Mouse (Mus musculus) CH12.LX (cell line): ENCODE data around the gene Tead1. TPM values are rescaled to one million over a fixed set of nuclear protein-coding genes. Genes with fewer than 3 reads are reported as not detected.

Experiments
- DNase-seq: peaks from one replicate; pipeline ENCODE4 v3.0.0-alpha.2; 2013; ENCODE audit errors: extremely low read depth
- H3K27ac ChIP-seq: 2 replicates; pipeline ENCODE4 v1.5.1; 2012; ENCODE audit warnings: low read depth, mild to moderate bottlenecking, control low read depth, moderate library complexity; ENCODE audit not compliant: insufficient read depth
- H3K27me3 ChIP-seq: replicated peaks from 2 replicates; pipeline ENCODE3; 2012; ENCODE audit warnings: inconsistent platforms
- H3K36me3 ChIP-seq, 2 experiments: replicated peaks in 1 of 2; 2 replicates each; pipeline versions ENCODE3 to v1.6.1; 2012; ENCODE audit warnings: inconsistent platforms in 1 of 2, low read length in 1 of 2, mild to moderate bottlenecking in 1 of 2, mixed read lengths in 1 of 2, moderate library complexity in 1 of 2; ENCODE audit not compliant: control insufficient read depth in 1 of 2, insufficient read depth in 1 of 2
- H3K4me1 ChIP-seq, 2 experiments: 2 replicates each; pipeline ENCODE4 v1.6.1; 2012; ENCODE audit warnings: inconsistent platforms in 1 of 2, moderate library complexity in 1 of 2; ENCODE audit not compliant: insufficient read depth in 2 of 2, control insufficient read depth in 1 of 2
- H3K4me2 ChIP-seq: 2 replicates; pipeline ENCODE4 v1.6.1; 2012; ENCODE audit warnings: low read depth, mild to moderate bottlenecking, control low read depth; ENCODE audit not compliant: poor library complexity, insufficient read depth, severe bottlenecking
- H3K4me3 ChIP-seq, 3 experiments: fragments of 150-350 bp in 1 of 3; sonication (generic) in 1 of 3; replicated peaks in 1 of 3; 2 replicates each; pipeline versions ENCODE3 to v1.5.1; 2011 to 2012; ENCODE audit warnings: low read depth in 2 of 3, low read length in 2 of 3, mild to moderate bottlenecking in 2 of 3, moderate library complexity in 2 of 3, control low read depth in 1 of 3, improper control_type of control experiment in 1 of 3, inconsistent platforms in 1 of 3, mixed read lengths in 1 of 3; ENCODE audit not compliant: poor library complexity in 1 of 3
- H3K79me2 ChIP-seq: replicated peaks from 2 replicates; pipeline ENCODE4 v1.6.1; 2012; ENCODE audit warnings: mild to moderate bottlenecking, moderate library complexity; ENCODE audit not compliant: control insufficient read depth, poor library complexity, insufficient read depth, severe bottlenecking; ENCODE audit errors: extremely low read depth
- H3K9ac ChIP-seq: 2 replicates; pipeline ENCODE4 v1.6.1; 2012; ENCODE audit warnings: low read depth, mild to moderate bottlenecking, control low read depth, moderate library complexity; ENCODE audit not compliant: insufficient read depth
- H3K9me3 ChIP-seq: replicated peaks from 2 replicates; pipeline ENCODE3; 2012; ENCODE audit warnings: low read length, inconsistent platforms, mixed read lengths
- BHLHE40 ChIP-seq: IDR thresholded peaks from 2 replicates; pipeline ENCODE4 v1.6.1; 2011; ENCODE audit warnings: mild to moderate bottlenecking, low read depth, low read length, improper control_type of control experiment
- CHD2 ChIP-seq: IDR thresholded peaks from 2 replicates; pipeline ENCODE4 v1.6.1; 2011; ENCODE audit warnings: low read length, improper control_type of control experiment
- CTCF ChIP-seq, 2 experiments: IDR thresholded peaks in 1 of 2; conservative IDR thresholded peaks in 1 of 2; 2 replicates each; pipeline ENCODE4 v1.5.1; 2011 to 2012; ENCODE audit warnings: low read depth in 2 of 2, low read length in 2 of 2, improper control_type of control experiment in 1 of 2, inconsistent platforms in 1 of 2, mild to moderate bottlenecking in 1 of 2, moderate library complexity in 1 of 2
- ELF1 ChIP-seq: IDR thresholded peaks from 2 replicates; pipeline ENCODE4 v1.6.1; 2014; ENCODE audit warnings: low read depth, mild to moderate bottlenecking, inconsistent platforms, low read length, improper control_type of control experiment
- EP300 ChIP-seq: IDR thresholded peaks from 2 replicates; pipeline ENCODE4 v1.6.1; 2011; ENCODE audit warnings: low read length, improper control_type of control experiment
- ETS1 ChIP-seq: conservative IDR thresholded peaks from 2 replicates; pipeline ENCODE4 v1.6.1; 2012; ENCODE audit warnings: low read depth, mild to moderate bottlenecking, inconsistent platforms, low read length, improper control_type of control experiment, moderate library complexity
- HCFC1 ChIP-seq: IDR thresholded peaks from 2 replicates; pipeline ENCODE4 v1.6.1; 2012; ENCODE audit warnings: low read depth, mild to moderate bottlenecking, inconsistent platforms, low read length, improper control_type of control experiment
- IRF4 ChIP-seq: IDR thresholded peaks from 2 replicates; pipeline ENCODE4 v1.6.1; 2014; ENCODE audit warnings: low read depth, mild to moderate bottlenecking, inconsistent platforms, low read length, improper control_type of control experiment
- JUN ChIP-seq: IDR thresholded peaks from 2 replicates; pipeline ENCODE4 v1.6.1; 2011; ENCODE audit warnings: low read depth, mild to moderate bottlenecking, low read length, improper control_type of control experiment, moderate library complexity; ENCODE audit not compliant: insufficient read depth
- KAT2A ChIP-seq: IDR thresholded peaks from 2 replicates; pipeline ENCODE4 v1.6.1; 2012; ENCODE audit warnings: low read length, improper control_type of control experiment, inconsistent platforms; ENCODE audit not compliant: insufficient replicate concordance
- MAX ChIP-seq: IDR thresholded peaks from 2 replicates; pipeline ENCODE4 v1.6.1; 2011; ENCODE audit warnings: low read length, improper control_type of control experiment
- MAZ ChIP-seq: IDR thresholded peaks from 2 replicates; pipeline ENCODE4 v1.6.1; 2012; ENCODE audit warnings: low read depth, mild to moderate bottlenecking, inconsistent platforms, low read length, improper control_type of control experiment, moderate library complexity
- MEF2A ChIP-seq: IDR thresholded peaks from 2 replicates; pipeline ENCODE4 v1.6.1; 2014; ENCODE audit warnings: low read depth, mild to moderate bottlenecking, inconsistent platforms, low read length, improper control_type of control experiment, borderline replicate concordance
- MXI1 ChIP-seq: IDR thresholded peaks from 2 replicates; pipeline ENCODE4 v1.6.1; 2011; ENCODE audit warnings: mild to moderate bottlenecking, low read depth, low read length, improper control_type of control experiment
- NRF1 ChIP-seq: IDR thresholded peaks from 2 replicates; pipeline ENCODE4 v1.6.1; 2014; ENCODE audit warnings: low read depth, mild to moderate bottlenecking, inconsistent platforms, low read length, improper control_type of control experiment, moderate library complexity
- PAX5 ChIP-seq: IDR thresholded peaks from 2 replicates; pipeline ENCODE4 v1.6.1; 2012; ENCODE audit warnings: low read length, inconsistent platforms, mixed read lengths
- POLR2AphosphoS2 ChIP-seq: IDR thresholded peaks from 2 replicates; pipeline ENCODE4 v1.6.1; 2011; ENCODE audit warnings: low read depth, low read length, improper control_type of control experiment
- RAD21 ChIP-seq: IDR thresholded peaks from 2 replicates; pipeline ENCODE4 v1.6.1; 2011; ENCODE audit warnings: low read depth, mild to moderate bottlenecking, low read length, improper control_type of control experiment, moderate library complexity
- RCOR1 ChIP-seq: conservative IDR thresholded peaks from 2 replicates; pipeline ENCODE4 v1.6.1; 2012; ENCODE audit warnings: low read depth, mild to moderate bottlenecking, inconsistent platforms, low read length, improper control_type of control experiment
- SIN3A ChIP-seq: IDR thresholded peaks from 2 replicates; pipeline ENCODE4 v1.6.1; 2012; ENCODE audit warnings: low read length, improper control_type of control experiment, inconsistent platforms
- TBP ChIP-seq: conservative IDR thresholded peaks from 2 replicates; pipeline ENCODE4 v1.6.1; 2011; ENCODE audit warnings: low read depth, low read length, improper control_type of control experiment
- TCF12 ChIP-seq: IDR thresholded peaks from 2 replicates; pipeline ENCODE4 v1.6.1; 2014; ENCODE audit warnings: low read depth, mild to moderate bottlenecking, inconsistent platforms, low read length, improper control_type of control experiment
- UBTF ChIP-seq: IDR thresholded peaks from 2 replicates; pipeline ENCODE4 v1.6.1; 2012; ENCODE audit warnings: low read depth, mild to moderate bottlenecking, inconsistent platforms, low read length, improper control_type of control experiment, moderate library complexity
- USF1 ChIP-seq: IDR thresholded peaks from 2 replicates; pipeline ENCODE4 v1.6.1; 2014; ENCODE audit warnings: low read depth, mild to moderate bottlenecking, inconsistent platforms, low read length, improper control_type of control experiment
- USF2 ChIP-seq: conservative IDR thresholded peaks from 2 replicates; pipeline ENCODE4 v1.6.1; 2011; ENCODE audit warnings: low read depth, low read length, improper control_type of control experiment
- ZC3H11A ChIP-seq: IDR thresholded peaks from 2 replicates; pipeline ENCODE4 v1.6.1; 2012; ENCODE audit warnings: low read depth, mild to moderate bottlenecking, inconsistent platforms, low read length, improper control_type of control experiment
- ZKSCAN1 ChIP-seq: IDR thresholded peaks from 2 replicates; pipeline ENCODE4 v1.6.1; 2012; ENCODE audit warnings: low read depth, inconsistent platforms, low read length, improper control_type of control experiment, borderline replicate concordance
- ZNF384 ChIP-seq: IDR thresholded peaks from 2 replicates; pipeline ENCODE4 v1.6.1; 2012; ENCODE audit warnings: low read depth, low read length, improper control_type of control experiment, inconsistent platforms
- dilution Hi-C: fragments of 300-500 bp; cut with MboI; formaldehyde crosslinking; loops from 2 replicates; pipeline ENCODE4 v1.14.3; 2020; ENCODE audit warnings: low sequenced_read_pairs; ENCODE audit not compliant: extremely low pct_unique_long_range_greater_than_20kb, extremely low pct_ligation_motif_present
- in situ Hi-C: fragments of 300-500 bp; cut with MboI; formaldehyde crosslinking; loops from 3 replicates; pipeline ENCODE4 v1.14.3; 2019; ENCODE audit warnings: low sequenced_read_pairs, low pct_ligation_motif_present, low pct_unique_long_range_greater_than_20kb, mixed read lengths
- polyA plus RNA-seq: library from polyadenylated mRNA; unstranded; fragments of >175 nt; gene quantifications from 2 replicates; pipeline ENCODE4 v1.2.1, GENCODE M21; 2012; ENCODE audit warnings: low read depth; ENCODE audit not compliant: insufficient read length
- total RNA-seq, 2 experiments: library from RNA; depleted of rRNA; stranded (reverse); fragments of 300-350 nt in 1 of 2; fragments of >200 nt in 1 of 2; gene quantifications; 2 replicates each; pipeline ENCODE4 v1.2.3; 2012 to 2014

The Tead1 gene
- total and polyA plus RNA-seq, 3 experiments: not detected

DNA sequence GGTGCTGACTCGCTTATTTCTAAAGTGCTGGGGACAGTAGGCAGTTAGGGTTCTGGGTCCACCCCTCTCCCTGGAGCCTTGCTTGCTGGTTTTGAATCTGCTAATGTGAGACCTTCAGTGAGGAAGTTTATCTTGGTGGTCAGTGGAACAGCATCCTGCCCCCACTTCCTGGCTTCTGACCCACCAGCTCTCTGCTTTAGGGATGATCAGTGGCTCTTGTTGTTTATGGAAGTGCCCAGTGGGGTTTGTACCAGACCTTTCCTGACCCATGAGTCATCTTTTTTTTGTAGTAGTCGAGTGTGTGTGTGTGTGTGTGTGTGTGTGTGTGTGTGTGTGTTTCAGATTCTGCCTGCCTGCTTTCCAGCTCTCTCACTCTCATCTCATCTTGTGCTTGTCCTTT is 38.6 kb downstream of the Tead1 start:
- H3K79me2 ChIP-seq: no peaks in the 10 kb centered on the region
- DNase-seq: no peak
- in situ Hi-C loops (no loop called here), dilution Hi-C loops (no loop called here)
- peaks cover 0 to under 1% of the 10 kb centered on the region in 2 experiments; a peak in 1 of 4 replicates for H3K4me1 ChIP-seq
- H3K9ac ChIP-seq: no peak overlapping the region
- no peak overlapping the region for H3K27ac ChIP-seq
- TF ChIP-seq POLR2AphosphoS2 (no peak), IRF4 (no peak), EP300 (no peak), ETS1 (no peak), USF1 (no peak), KAT2A (no peak), RAD21 (no peak), ZNF384 (no peak), CHD2 (no peak), TCF12 (no peak), MXI1 (no peak), RCOR1 (no peak), MEF2A (no peak), SIN3A (no peak), TBP (no peak), HCFC1 (no peak), USF2 (no peak), UBTF (no peak)
- no peak overlapping the region for H3K4me2 ChIP-seq
- H3K9me3 ChIP-seq: no peaks in the 10 kb centered on the region
- no peak overlapping the region for H3K4me3 ChIP-seq
- no peaks in the 10 kb centered on the region for H3K27me3 ChIP-seq
- no peaks in the 10 kb centered on the region for H3K36me3 ChIP-seq

DNA sequence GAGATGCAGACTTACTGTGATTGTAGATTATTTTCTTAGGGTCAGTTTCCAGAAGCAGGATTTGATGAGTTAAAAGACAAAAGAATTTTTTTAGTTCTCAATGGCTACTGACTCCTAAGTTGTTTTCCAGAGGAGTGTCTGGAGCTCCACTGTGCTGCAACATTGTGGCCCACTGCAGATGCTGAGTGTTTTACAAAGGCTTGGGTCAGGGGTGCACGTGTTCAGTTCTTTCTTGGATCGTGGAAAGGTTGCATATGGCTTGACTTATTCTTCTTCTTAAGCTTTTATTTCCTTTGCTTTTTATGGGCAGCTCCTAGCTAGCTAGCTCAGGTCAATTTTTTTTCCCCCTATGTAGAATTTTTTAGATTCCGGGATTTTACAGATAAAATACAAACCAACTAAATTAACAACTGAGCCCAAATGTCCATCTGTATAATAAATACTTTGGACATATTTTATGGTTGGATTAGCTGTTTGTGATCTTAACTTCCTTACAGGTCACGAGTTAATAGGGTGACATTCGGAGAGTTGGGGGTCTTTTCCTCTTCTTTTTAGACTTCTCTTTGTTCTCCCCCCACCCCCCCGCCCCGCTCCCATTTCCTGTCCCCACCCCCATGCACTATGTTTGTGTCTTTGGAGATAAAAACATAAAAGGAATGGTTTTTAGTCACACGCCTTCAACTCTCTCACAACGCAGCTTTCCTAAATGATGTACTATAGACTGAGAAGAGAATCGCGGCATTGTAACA is 40.5 kb downstream of the Tead1 start:
- dilution Hi-C loops: no loop called here
- H3K9ac ChIP-seq: no peak overlapping the region
- no peaks in the 10 kb centered on the region for H3K36me3 ChIP-seq
- DNase-seq: no peak
- H3K27ac ChIP-seq: no peak overlapping the region
- no peaks in the 10 kb centered on the region for H3K4me1 ChIP-seq
- no peak overlapping the region for H3K4me3 ChIP-seq
- TF ChIP-seq ZC3H11A (no peak), ETS1 (no peak), NRF1 (no peak), EP300 (no peak), ZKSCAN1 (no peak), PAX5 (no peak), RCOR1 (no peak), BHLHE40 (no peak), ZNF384 (no peak), JUN (no peak), POLR2AphosphoS2 (no peak), IRF4 (no peak), CTCF (conservative IDR thresholded peaks at IDR 0.05 in 1 of 2, IDR thresholded peaks at IDR 0.05 in 1 of 2; ENCODE audit: low read depth in 2 of 2, low read length in 2 of 2) (no peak), ELF1 (no peak), USF2 (no peak), MAZ (no peak), TCF12 (no peak), MAX (no peak)
- TF ChIP-seq, all 38 proteins: peak for 0
- no peaks in the 10 kb centered on the region for H3K9me3 ChIP-seq
- H3K79me2 ChIP-seq: no peaks in the 10 kb centered on the region
- in situ Hi-C loops: no loop called here
- H3K4me2 ChIP-seq: no peak overlapping the region
- H3K27me3 ChIP-seq: no peaks in the 10 kb centered on the region
